Mouse (Mus musculus) myocyte (in vitro differentiated cells): ENCODE measurements at regions not wholly inside any gene's neighbourhood (a gene's known extent, or its start where the extent isn't known, plus 50 kb on each side); places are given as distances from the start of the nearest gene placed in this dataset.

Experiments used
- CEBPB ChIP-seq: IDR thresholded peaks from 2 replicates; pipeline ENCODE4 v1.6.1; 2011; ENCODE audit warnings: mild to moderate bottlenecking, moderate library complexity; ENCODE audit not compliant: poor library complexity, insufficient read depth, severe bottlenecking
- E2F4 ChIP-seq: IDR thresholded peaks from one replicate; pipeline ENCODE4 v1.6.1; 2011; ENCODE audit warnings: mild to moderate bottlenecking, control low read depth, moderate library complexity; ENCODE audit not compliant: insufficient read depth
- MYOG ChIP-seq, 3 experiments: IDR thresholded peaks; one replicate each; pipeline ENCODE4 v1.6.1; 2011; ENCODE audit warnings: control low read depth in 2 of 3, low read depth in 2 of 3, mild to moderate bottlenecking in 2 of 3; ENCODE audit not compliant: insufficient read length in 2 of 3, control insufficient read depth in 1 of 3, insufficient read depth in 1 of 3
- POLR2A ChIP-seq: IDR thresholded peaks from one replicate; pipeline ENCODE4 v1.6.1; 2011; ENCODE audit warnings: low read depth, mild to moderate bottlenecking, control low read depth, moderate library complexity; ENCODE audit not compliant: insufficient read length
- POLR2AphosphoS2 ChIP-seq: IDR thresholded peaks from one replicate; pipeline ENCODE4 v1.6.1; 2011; ENCODE audit warnings: low read depth, control low read depth; ENCODE audit not compliant: insufficient read length
- SRF ChIP-seq: IDR thresholded peaks from one replicate; pipeline ENCODE4 v1.6.1; 2011; ENCODE audit warnings: low read depth; ENCODE audit not compliant: control insufficient read depth, insufficient read length
- TCF12 ChIP-seq: IDR thresholded peaks from one replicate; pipeline ENCODE4 v1.6.1; 2011; ENCODE audit warnings: mild to moderate bottlenecking, control low read depth; ENCODE audit not compliant: poor library complexity, insufficient read depth, severe bottlenecking
- USF1 ChIP-seq: IDR thresholded peaks from one replicate; pipeline ENCODE4 v1.6.1; 2011; ENCODE audit warnings: low read depth, mild to moderate bottlenecking, control low read depth, moderate library complexity

DNA sequence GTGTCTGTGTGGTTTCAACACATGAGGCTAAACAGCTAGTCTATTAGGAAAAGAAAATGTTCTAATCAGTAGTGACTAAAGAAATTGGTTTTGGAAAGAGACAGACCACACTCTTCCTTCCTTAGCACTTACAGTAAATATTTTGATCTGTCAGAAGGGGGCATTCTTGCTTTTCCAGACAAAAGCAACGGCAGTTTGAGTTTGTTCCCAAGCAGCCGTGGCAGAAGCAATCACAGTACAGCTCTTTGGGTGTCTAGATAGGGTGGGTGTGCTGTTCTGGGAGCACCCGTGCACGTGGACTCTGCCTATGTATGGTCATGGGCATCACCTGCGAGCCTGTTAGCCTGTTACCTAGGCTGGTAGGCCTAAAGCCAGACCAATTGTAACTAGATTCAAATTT, 83.2 kb upstream of the Papolg start:
- TF ChIP-seq POLR2A (no peak), USF1 (no peak), TCF12 (no peak), CEBPB (no peak), E2F4 (no peak), POLR2AphosphoS2 (no peak), SRF (no peak), MYOG (IDR thresholded peaks at IDR 0.05; ENCODE audit: control insufficient read depth in 1 of 3, insufficient read depth in 1 of 3, insufficient read length in 2 of 3, low read depth in 2 of 3) (no peak)
